Mouse (Mus musculus): Measurements from ENCODE around the gene Ifngr2. TPM values are rescaled to one million over a fixed set of nuclear protein-coding genes. Genes with fewer than 3 reads are reported as not detected.

The Ifngr2 gene
- polyA plus RNA-seq, 1 experiment from 2014 or later, result 106 TPM

- WGBS, result 74% methylated on average over 10 of the region's 10 CpGs
Measured at GRCm38 (mm10) chr16:91545597-91546281, 1.1 kb upstream of the Ifngr2 start.

GRCm38 (mm10) chr16:91546391-91546835 lies 459 bp upstream of the Ifngr2 start:
- no peaks in the 10 kb centered on the region for H3K36me3 ChIP-seq (replicated peaks; ENCODE audit: control insufficient read depth, insufficient read depth)
- H3K9me3 ChIP-seq (ENCODE audit: control insufficient read depth, low read length), result no peaks in the 10 kb centered on the region
- H3K9ac ChIP-seq, result peak overlapping the region; percentile 97
- peaks cover 24% of the 10 kb centered on the region for H3K4me1 ChIP-seq (replicated peaks; ENCODE audit: control insufficient read depth, insufficient read depth, low read length)
- H3K27me3 ChIP-seq (ENCODE audit: control insufficient read depth, insufficient read depth, low read length), result no peaks in the 10 kb centered on the region
- H3K27ac ChIP-seq, result peak overlapping the region; percentile 77; the same call in 1 of the 2 replicates
- DNase-seq (ENCODE audit: low spot score) (no peak), ATAC-seq (ENCODE audit: low FRiP score) (peak; percentile 28)
- peak overlapping the region; percentile 90 for H3K4me2 ChIP-seq (replicated peaks)
- WGBS, result 16% methylated on average over 14 of the region's 14 CpGs
- H3K4me3 ChIP-seq (replicated peaks; ENCODE audit: low read length), result peak overlapping the region; percentile 98

More at GRCm38 (mm10) chr16:91545597-91546281, 1.1 kb upstream of the Ifngr2 start:
- no peaks in the 10 kb centered on the region for H3K27me3 ChIP-seq (ENCODE audit: control insufficient read depth, insufficient read depth, low read length)
- DNase-seq (ENCODE audit: low spot score), result no peak
- peaks cover 24% of the 10 kb centered on the region for H3K4me1 ChIP-seq (replicated peaks; ENCODE audit: control insufficient read depth, insufficient read depth, low read length)
- H3K4me3 ChIP-seq (replicated peaks; ENCODE audit: low read length), result no peak overlapping the region
- no peaks in the 10 kb centered on the region for H3K36me3 ChIP-seq (replicated peaks; ENCODE audit: control insufficient read depth, insufficient read depth)
- ATAC-seq (ENCODE audit: low FRiP score), result no peak
- no peak overlapping the region for H3K27ac ChIP-seq
- no peak overlapping the region for H3K9ac ChIP-seq
- H3K9me3 ChIP-seq (ENCODE audit: control insufficient read depth, low read length), result no peaks in the 10 kb centered on the region
- H3K4me2 ChIP-seq (replicated peaks), result no peak overlapping the region

- ATAC-seq (ENCODE audit: low FRiP score), result no peak
- Histone ChIP-seq H3K4me2 (replicated peaks) (peak overlapping the region; percentile 90), H3K36me3 (replicated peaks; ENCODE audit: control insufficient read depth, insufficient read depth) (no peaks in the 10 kb centered on the region), H3K27ac (no peak overlapping the region), H3K27me3 (ENCODE audit: control insufficient read depth, insufficient read depth, low read length) (no peaks in the 10 kb centered on the region), H3K9me3 (ENCODE audit: control insufficient read depth, low read length) (no peaks in the 10 kb centered on the region), H3K4me3 (replicated peaks; ENCODE audit: low read length) (peak overlapping the region; percentile 98), H3K9ac (peak overlapping the region; percentile 97), H3K4me1 (replicated peaks; ENCODE audit: control insufficient read depth, insufficient read depth, low read length) (peaks cover 28% of the 10 kb centered on the region)
- no peak for DNase-seq (ENCODE audit: low spot score)
- WGBS, result 60% methylated on average over 5 of the region's 5 CpGs
Measured at GRCm38 (mm10) chr16:91547974-91548373, 1.1 kb downstream of the Ifngr2 start.

DNA sequence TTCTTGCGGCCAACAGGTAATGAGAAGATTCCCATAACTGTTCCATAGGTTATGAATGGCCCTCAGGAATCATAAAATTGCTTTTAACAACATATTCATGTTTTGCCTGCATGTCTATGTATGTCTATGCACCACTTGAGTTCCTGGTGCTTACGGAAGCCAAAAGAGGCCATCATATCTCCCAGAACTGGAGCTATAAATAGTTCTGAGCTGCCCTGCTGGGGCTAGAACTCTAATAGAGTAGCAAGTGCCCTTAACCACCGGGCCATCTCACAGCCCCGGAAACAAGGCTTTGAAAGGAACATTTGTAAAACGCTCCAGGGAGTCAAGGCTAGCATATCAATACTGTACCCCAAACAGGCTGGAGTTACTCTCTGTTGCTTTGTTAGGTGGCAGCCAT lies 1.7 kb downstream of the Ifngr2 start:
- Histone ChIP-seq H3K9me3 (ENCODE audit: control insufficient read depth, low read length) (no peaks in the 10 kb centered on the region), H3K27ac (no peak overlapping the region), H3K4me2 (replicated peaks) (peak overlapping the region; percentile 90), H3K4me3 (replicated peaks; ENCODE audit: low read length) (peak overlapping the region; percentile 98), H3K9ac (peak overlapping the region; percentile 97; the same call in 1 of the 2 replicates), H3K4me1 (replicated peaks; ENCODE audit: control insufficient read depth, insufficient read depth, low read length) (peaks cover 31% of the 10 kb centered on the region), H3K27me3 (ENCODE audit: control insufficient read depth, insufficient read depth, low read length) (no peaks in the 10 kb centered on the region), H3K36me3 (replicated peaks; ENCODE audit: control insufficient read depth, insufficient read depth) (no peaks in the 10 kb centered on the region)
- ATAC-seq (ENCODE audit: low FRiP score) (no peak), DNase-seq (ENCODE audit: low spot score) (no peak)
- 32% methylated on average over 5 of the region's 5 CpGs for WGBS

DNA sequence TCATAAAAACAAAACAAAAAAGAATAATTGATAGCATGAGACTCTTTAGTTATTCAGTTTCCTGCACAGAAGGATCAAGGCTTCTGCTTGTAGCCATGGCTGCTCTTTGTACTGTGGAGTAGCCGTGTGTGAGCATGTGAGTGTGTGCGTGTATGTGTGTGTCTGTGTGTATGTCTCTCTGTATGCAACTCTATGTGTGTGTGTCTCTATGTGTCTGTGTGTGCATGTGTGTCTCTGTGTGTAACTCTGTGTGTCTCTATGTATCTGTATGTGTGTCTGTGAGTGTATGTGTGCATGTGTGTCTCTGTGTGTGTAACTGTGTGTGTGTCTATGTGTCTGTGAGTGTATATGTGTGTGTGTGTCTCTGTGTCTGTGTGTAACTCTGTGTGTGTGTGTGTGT lies 2.1 kb downstream of the Ifngr2 start:
- H3K36me3 ChIP-seq (replicated peaks; ENCODE audit: control insufficient read depth, insufficient read depth), result no peaks in the 10 kb centered on the region
- H3K9me3 ChIP-seq (ENCODE audit: control insufficient read depth, low read length), result no peaks in the 10 kb centered on the region
- peaks cover 35% of the 10 kb centered on the region for H3K4me1 ChIP-seq (replicated peaks; ENCODE audit: control insufficient read depth, insufficient read depth, low read length)
- peak overlapping the region; percentile 90 for H3K4me2 ChIP-seq (replicated peaks)
- WGBS, result 53% methylated on average over 2 of the region's 2 CpGs
- no peak overlapping the region for H3K27ac ChIP-seq
- ATAC-seq (ENCODE audit: low FRiP score), result no peak
- H3K4me3 ChIP-seq (replicated peaks; ENCODE audit: low read length), result peak overlapping the region; percentile 98
- peak overlapping the region; percentile 97; the same call in 1 of the 2 replicates for H3K9ac ChIP-seq
- DNase-seq (ENCODE audit: low spot score), result no peak
- no peaks in the 10 kb centered on the region for H3K27me3 ChIP-seq (ENCODE audit: control insufficient read depth, insufficient read depth, low read length)

- Histone ChIP-seq H3K9ac (0 out of 2 replicates have a peak overlapping the region, but pooled peaks have one; percentile 97), H3K4me2 (replicated peaks) (peak overlapping the region; percentile 90; the same call in 1 of the 2 replicates), H3K27me3 (ENCODE audit: control insufficient read depth, insufficient read depth, low read length) (no peaks in the 10 kb centered on the region), H3K4me3 (replicated peaks; ENCODE audit: low read length) (no peak overlapping the region), H3K4me1 (replicated peaks; ENCODE audit: control insufficient read depth, insufficient read depth, low read length) (peaks cover 35% of the 10 kb centered on the region), H3K9me3 (ENCODE audit: control insufficient read depth, low read length) (no peaks in the 10 kb centered on the region), H3K36me3 (replicated peaks; ENCODE audit: control insufficient read depth, insufficient read depth) (no peaks in the 10 kb centered on the region), H3K27ac (no peak overlapping the region)
- ATAC-seq (ENCODE audit: low FRiP score) (no peak), DNase-seq (ENCODE audit: low spot score) (no peak)
- WGBS, result 55% methylated on average over 5 of the region's 5 CpGs
Measured at GRCm38 (mm10) chr16:91549616-91550015, 2.7 kb downstream of the Ifngr2 start.

DNA sequence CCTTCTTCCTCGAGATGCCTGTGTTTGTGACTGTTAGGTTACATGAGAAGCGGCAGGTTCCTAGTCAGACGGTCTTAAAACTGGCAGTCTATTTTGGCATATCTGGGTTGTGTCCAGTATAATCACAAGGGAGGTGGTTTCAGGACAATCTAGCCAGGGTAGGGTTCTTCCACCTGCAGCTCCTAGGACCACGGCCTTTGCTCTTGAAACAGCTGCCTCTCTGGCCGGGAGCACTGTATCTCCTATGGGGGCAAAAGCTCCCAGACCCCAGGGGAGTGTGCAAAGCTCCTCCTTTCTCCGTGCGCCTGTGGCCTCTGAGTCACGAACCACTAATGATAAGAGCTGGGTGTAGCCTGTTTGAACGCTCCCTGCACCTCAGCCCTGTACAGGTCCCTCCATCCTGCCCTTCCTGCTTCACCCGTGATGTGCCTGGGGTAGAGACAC lies 4.2 kb downstream of the Ifngr2 start:
- no peaks in the 10 kb centered on the region for H3K9me3 ChIP-seq (ENCODE audit: control insufficient read depth, low read length)
- no peak overlapping the region for H3K27ac ChIP-seq
- 75% methylated on average over 10 of the region's 10 CpGs for WGBS
- no peaks in the 10 kb centered on the region for H3K27me3 ChIP-seq (ENCODE audit: control insufficient read depth, insufficient read depth, low read length)
- no peak overlapping the region for H3K9ac ChIP-seq
- no peak for DNase-seq (ENCODE audit: low spot score)
- no peak overlapping the region for H3K4me3 ChIP-seq (replicated peaks; ENCODE audit: low read length)
- no peak for ATAC-seq (ENCODE audit: low FRiP score)
- 0 out of 2 replicates have a peak, but pooled peaks cover 8% of the 10 kb centered on the region for H3K36me3 ChIP-seq (replicated peaks; ENCODE audit: control insufficient read depth, insufficient read depth)
- no peak overlapping the region for H3K4me2 ChIP-seq (replicated peaks)
- peaks cover 35% of the 10 kb centered on the region for H3K4me1 ChIP-seq (replicated peaks; ENCODE audit: control insufficient read depth, insufficient read depth, low read length)

DNA sequence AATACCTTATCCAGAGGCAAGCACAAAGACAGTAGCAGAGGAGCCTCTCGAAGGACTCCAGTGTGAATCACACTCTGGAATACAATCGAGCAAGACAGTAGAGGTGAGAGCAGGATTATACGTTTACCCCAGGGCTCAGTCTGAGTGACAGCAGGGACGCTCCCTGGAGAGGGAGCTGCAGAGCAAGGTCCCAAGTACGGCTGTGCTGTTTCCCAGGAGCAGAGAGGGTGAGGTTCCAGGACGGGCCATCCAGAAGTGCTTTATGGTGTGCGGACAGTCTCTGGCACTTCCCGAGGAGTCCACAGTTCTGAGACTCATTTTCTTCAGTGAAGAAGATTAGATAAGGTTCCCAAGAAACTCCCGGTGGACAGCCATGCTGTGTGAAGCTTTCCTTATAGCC lies 5.2 kb downstream of the Ifngr2 start:
- H3K27me3 ChIP-seq (ENCODE audit: control insufficient read depth, insufficient read depth, low read length), result no peaks in the 10 kb centered on the region
- H3K9ac ChIP-seq, result no peak overlapping the region
- no peak for ATAC-seq (ENCODE audit: low FRiP score)
- H3K9me3 ChIP-seq (ENCODE audit: control insufficient read depth, low read length), result no peaks in the 10 kb centered on the region
- no peak for DNase-seq (ENCODE audit: low spot score)
- H3K27ac ChIP-seq, result no peak overlapping the region
- 64% methylated on average over 9 of the region's 9 CpGs for WGBS
- no peak overlapping the region for H3K4me2 ChIP-seq (replicated peaks)
- no peak overlapping the region for H3K4me3 ChIP-seq (replicated peaks; ENCODE audit: low read length)
- H3K36me3 ChIP-seq (replicated peaks; ENCODE audit: control insufficient read depth, insufficient read depth), result 0 out of 2 replicates have a peak, but pooled peaks cover 14% of the 10 kb centered on the region
- H3K4me1 ChIP-seq (replicated peaks; ENCODE audit: control insufficient read depth, insufficient read depth, low read length), result peaks cover 35% of the 10 kb centered on the region

GRCm38 (mm10) chr16:91553625-91554024 lies 6.8 kb downstream of the Ifngr2 start:
- WGBS, result 57% methylated on average over 12 of the region's 12 CpGs
- Histone ChIP-seq H3K36me3 (replicated peaks; ENCODE audit: control insufficient read depth, insufficient read depth) (peaks cover 23% of the 10 kb centered on the region), H3K9me3 (ENCODE audit: control insufficient read depth, low read length) (no peaks in the 10 kb centered on the region), H3K4me3 (replicated peaks; ENCODE audit: low read length) (no peak overlapping the region), H3K4me2 (replicated peaks) (no peak overlapping the region), H3K4me1 (replicated peaks; ENCODE audit: control insufficient read depth, insufficient read depth, low read length) (peaks cover 23% of the 10 kb centered on the region), H3K27me3 (ENCODE audit: control insufficient read depth, insufficient read depth, low read length) (no peaks in the 10 kb centered on the region), H3K27ac (no peak overlapping the region), H3K9ac (no peak overlapping the region)
- DNase-seq (ENCODE audit: low spot score), result no peak
- no peak for ATAC-seq (ENCODE audit: low FRiP score)

Measured in hindbrain, embryonic 14.5 days (tissue).